In the genomic region with DNA sequence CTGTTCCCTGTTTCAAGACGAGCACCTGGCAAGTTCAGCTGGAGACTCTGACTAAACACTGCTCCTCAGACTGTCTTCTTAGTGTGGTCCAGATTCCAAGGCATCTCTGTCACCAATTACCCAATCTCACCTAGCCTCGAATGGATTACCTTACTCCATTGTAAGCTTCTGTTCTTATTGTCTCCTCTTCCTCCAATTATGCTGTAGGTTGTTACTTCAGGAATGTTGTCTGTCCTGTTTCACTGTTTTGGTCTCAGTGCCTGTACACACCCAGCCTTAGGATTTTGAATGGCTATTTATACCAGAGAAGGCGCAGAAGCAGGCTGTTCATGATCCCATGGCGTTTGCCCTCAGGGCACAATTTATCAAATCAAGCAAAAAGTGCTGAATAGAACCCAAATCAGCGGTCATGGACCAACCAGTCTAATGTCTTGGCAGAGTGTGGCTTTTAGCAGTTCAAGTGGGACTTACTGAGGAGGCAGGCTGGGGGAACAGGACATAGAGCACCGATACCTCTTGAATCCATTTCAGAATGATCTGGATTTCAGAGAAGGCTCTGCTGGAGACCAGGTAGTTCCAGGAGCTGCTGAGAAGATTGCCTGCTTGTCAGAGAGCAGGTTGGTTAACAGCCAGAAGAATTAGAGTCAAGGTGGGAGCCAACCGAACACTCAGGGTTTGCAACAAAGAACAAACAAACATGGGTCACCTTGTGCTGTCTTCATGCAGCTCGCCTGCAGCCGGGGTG, we compare ENCODE assay signal across 10 mouse cellular contexts. TPM values are rescaled to one million over a fixed set of nuclear protein-coding genes. Genes with fewer than 3 reads are reported as not detected.
DNase-seq lines count a peak whose midpoint lies in the region; ATAC-seq and TF ChIP-seq lines count a peak whose summit lies in the region.
"Had no signal": no experiment of that assay in that cellular context is flagged by ENCODE, and none has a peak within 500 bp of the region (broad histone marks: within the 10 kb centered on the region; RNA-seq: fewer than 3 reads in every experiment).

No protein-coding gene starts in this region.

- no peak overlapping the region for H3K4me2 ChIP-seq in kidney, embryonic 15.5 days

- TF ChIP-seq CTCF in ES-Bruce4 (IDR thresholded peaks at IDR 0.05; ENCODE audit: low read depth, low read length) = no peak

- WGBS in kidney, embryonic 15.5 days = 68% methylated on average over 9 of the region's 9 CpGs

- no peaks in the 10 kb centered on the region for H3K9me3 ChIP-seq in kidney, embryonic 15.5 days (replicated peaks)
- H3K9me3 ChIP-seq in ES-Bruce4 (replicated peaks; ENCODE audit: control insufficient read depth, insufficient read depth, low read length, poor library complexity, severe bottlenecking) = no peaks in the 10 kb centered on the region

- H3K27ac ChIP-seq in kidney, embryonic 15.5 days = peak overlapping the region; percentile 41
- H3K27ac ChIP-seq in ES-Bruce4 (ENCODE audit: insufficient read depth, low read length) = peak overlapping the region; percentile 66

- no peak overlapping the region for H3K9ac ChIP-seq in kidney, embryonic 15.5 days
- H3K9ac ChIP-seq in ES-Bruce4 (ENCODE audit: low read depth, poor library complexity, severe bottlenecking) = no peak overlapping the region

- peak; percentile 34 for DNase-seq in embryo, embryonic 10 days (ENCODE audit: low spot score)
- no peak for DNase-seq in embryo, embryonic 10.5 days (ENCODE audit: low spot score)
- DNase-seq in kidney, postnatal 10 days = no peak
- DNase-seq in gonadal fat pad, adult 2 months (ENCODE audit: low read depth) = peak; percentile 94
- no peak for DNase-seq in right cerebral cortex, adult 18-20 months
- DNase-seq: gastrocnemius, postnatal 25 days; layer of hippocampus, postnatal 36 days had no signal

- H3K27me3 ChIP-seq in kidney, embryonic 15.5 days = no peaks in the 10 kb centered on the region
- H3K27me3 ChIP-seq in ES-Bruce4 (ENCODE audit: control insufficient read depth, insufficient read depth, low read length, poor library complexity, severe bottlenecking) = no peaks in the 10 kb centered on the region

- TF ChIP-seq POLR2A in ES-Bruce4 (IDR thresholded peaks at IDR 0.05; ENCODE audit: insufficient read depth, low read length) = no peak

- no peak for ATAC-seq in kidney, embryonic 15.5 days (replicated peaks; ENCODE audit: low FRiP score)
- no peak for ATAC-seq in granulocyte monocyte progenitor cell, adult 5-6 weeks (replicated peaks; ENCODE audit: poor library complexity, severe bottlenecking)

- peaks cover 91% of the 10 kb centered on the region for H3K4me1 ChIP-seq in kidney, embryonic 15.5 days
- H3K4me1 ChIP-seq in ES-Bruce4 (ENCODE audit: control insufficient read depth, insufficient read depth, low read length) = peaks cover 2% of the 10 kb centered on the region

- peaks cover 14% of the 10 kb centered on the region for H3K36me3 ChIP-seq in kidney, embryonic 15.5 days
- peaks cover 7% of the 10 kb centered on the region for H3K36me3 ChIP-seq in ES-Bruce4 (ENCODE audit: control insufficient read depth, insufficient read depth, low read length, poor library complexity, severe bottlenecking)

- TF ChIP-seq EP300 in ES-Bruce4 (IDR thresholded peaks at IDR 0.05; ENCODE audit: insufficient read depth, low read depth, low read length) = 0 out of 2 replicates have a peak, but pooled peaks have one; percentile 9

- no peak overlapping the region for H3K4me3 ChIP-seq in kidney, embryonic 15.5 days (replicated peaks)
- H3K4me3 ChIP-seq in ES-Bruce4 (ENCODE audit: low read depth, low read length) = peak overlapping the region; percentile 9

RNA-seq across cellular contexts. Expression of a gene that starts 10.4 kb away (rescaled TPM):
- 47.0 and 49.1 TPM in 2 replicates for polyA plus RNA-seq in kidney, embryonic 15.5 days (2015; fragmentation: Nextera tagmentation; extraction: Ambion mirVana)
- 47.9 and 50.5 TPM in 2 replicates for polyA plus RNA-seq in ES-Bruce4 (2011; ENCODE audit: insufficient read depth, insufficient read length, low read depth, missing spikeins)
- polyA plus RNA-seq in gonadal fat pad, adult 2 months (2012; rRNA removed) = 25.8 and 33.3 TPM in 2 replicates
- total RNA-seq in granulocyte monocyte progenitor cell, adult 5-6 weeks (2014; fragmentation: Nextera tagmentation) = 21.6 and 22.3 TPM in 2 replicates
- total RNA-seq in granulocyte monocyte progenitor cell, adult 5-6 weeks (2017) = 11.8 and 13.4 TPM in 2 replicates

RNA-seq across cellular contexts. Expression of a gene that starts 11.3 kb away (rescaled TPM):
- 38.0 and 42.6 TPM in 2 replicates for polyA plus RNA-seq in kidney, embryonic 15.5 days (2015; fragmentation: Nextera tagmentation; extraction: Ambion mirVana)
- 123 and 141 TPM in 2 replicates for polyA plus RNA-seq in ES-Bruce4 (2011; ENCODE audit: insufficient read depth, insufficient read length, low read depth, missing spikeins)
- 11.0 and 15.2 TPM in 2 replicates for polyA plus RNA-seq in gonadal fat pad, adult 2 months (2012; rRNA removed)
- 82.9 and 89.7 TPM in 2 replicates for total RNA-seq in granulocyte monocyte progenitor cell, adult 5-6 weeks (2014; fragmentation: Nextera tagmentation)
- total RNA-seq in granulocyte monocyte progenitor cell, adult 5-6 weeks (2017) = 57.8 and 69.4 TPM in 2 replicates

Comparison
In these comparisons a context has a peak if more than half of its experiments do, and no peak if none do; other contexts are left out.
1. DNase-seq: peak in embryo, embryonic 10 days (single experiment) and gonadal fat pad, adult 2 months (single experiment); none in embryo, embryonic 10.5 days (single experiment), kidney, postnatal 10 days (single experiment) and right cerebral cortex, adult 18-20 months (single experiment).